Mouse (Mus musculus) cerebellum, postnatal 25 days (tissue): ENCODE measurements around the gene Cyp2j6.
A peak's percentile ranks its signal among the peaks of the same experiment; 100 is the strongest.
"Not testable (repeated sequence)": the region's sequence is repeated elsewhere in the genome, so short reads cannot be mapped to it uniquely, and the experiment has no call there.

Source experiments
- DNase-seq, 2 experiments: peaks; one replicate each; pipeline ENCODE4 v3.0.0; 2021; ENCODE audit warnings: mixed read lengths in 2 of 2

Cyp2j6 gene

DNA sequence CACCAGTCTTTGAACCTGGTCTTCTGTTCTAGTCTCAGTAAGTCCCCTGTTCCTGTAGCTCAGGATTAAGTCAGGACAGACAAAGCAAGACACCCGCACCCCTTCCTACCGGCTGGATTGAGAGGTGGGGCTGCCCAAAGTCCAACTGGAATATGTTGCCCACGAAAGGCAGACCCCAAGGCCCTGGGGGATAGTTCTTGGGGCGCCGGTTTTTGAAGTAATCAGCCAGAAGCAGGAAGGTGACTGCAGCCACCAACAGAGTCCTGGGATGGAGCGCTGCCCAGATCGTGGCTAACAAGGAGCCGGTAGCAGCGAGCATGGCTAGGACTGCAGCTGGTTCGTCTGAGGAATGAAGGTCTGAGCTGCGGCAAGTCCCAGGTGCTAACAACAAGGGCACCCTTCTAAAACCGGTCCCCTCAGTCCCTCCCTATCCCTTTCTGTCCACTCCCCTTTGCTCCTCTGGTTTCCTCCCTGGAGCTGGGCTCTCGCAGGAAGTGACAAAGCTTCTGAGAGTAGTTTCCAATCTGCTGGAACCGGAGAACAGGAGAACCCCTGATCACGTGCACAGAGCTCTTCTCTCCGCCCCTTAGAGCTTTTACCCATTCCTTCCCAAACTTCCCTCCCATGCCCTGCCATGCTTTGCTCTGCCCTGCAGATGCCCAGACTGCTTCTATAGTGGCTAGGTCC, at the start of gene Cyp2j6:
Gene Cyp2j6, minus strand, starts transcription at position 529 of the 687 bp plus-strand sequence.
- peak; percentile 24 to 47 for DNase-seq

DNA sequence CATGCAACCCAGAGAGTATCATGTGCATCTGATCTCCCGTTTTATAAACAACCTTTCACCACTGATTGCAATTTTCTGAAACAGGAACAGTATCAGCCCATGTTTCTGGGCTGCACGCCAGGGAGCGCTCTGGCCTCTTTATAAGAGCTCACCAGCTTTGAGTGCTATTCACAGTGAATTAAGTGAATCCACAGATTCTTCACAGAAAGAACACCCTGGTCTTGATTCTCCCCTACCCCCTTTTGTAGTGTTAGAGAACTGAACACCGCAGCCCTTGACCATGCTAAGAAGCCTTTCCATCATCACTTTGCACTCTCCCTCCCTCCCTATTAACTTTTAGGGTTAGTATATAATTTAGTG, 38.3 kb upstream of the Cyp2j6 start:
- DNase-seq, result peak; percentile 55 to 75

DNA sequence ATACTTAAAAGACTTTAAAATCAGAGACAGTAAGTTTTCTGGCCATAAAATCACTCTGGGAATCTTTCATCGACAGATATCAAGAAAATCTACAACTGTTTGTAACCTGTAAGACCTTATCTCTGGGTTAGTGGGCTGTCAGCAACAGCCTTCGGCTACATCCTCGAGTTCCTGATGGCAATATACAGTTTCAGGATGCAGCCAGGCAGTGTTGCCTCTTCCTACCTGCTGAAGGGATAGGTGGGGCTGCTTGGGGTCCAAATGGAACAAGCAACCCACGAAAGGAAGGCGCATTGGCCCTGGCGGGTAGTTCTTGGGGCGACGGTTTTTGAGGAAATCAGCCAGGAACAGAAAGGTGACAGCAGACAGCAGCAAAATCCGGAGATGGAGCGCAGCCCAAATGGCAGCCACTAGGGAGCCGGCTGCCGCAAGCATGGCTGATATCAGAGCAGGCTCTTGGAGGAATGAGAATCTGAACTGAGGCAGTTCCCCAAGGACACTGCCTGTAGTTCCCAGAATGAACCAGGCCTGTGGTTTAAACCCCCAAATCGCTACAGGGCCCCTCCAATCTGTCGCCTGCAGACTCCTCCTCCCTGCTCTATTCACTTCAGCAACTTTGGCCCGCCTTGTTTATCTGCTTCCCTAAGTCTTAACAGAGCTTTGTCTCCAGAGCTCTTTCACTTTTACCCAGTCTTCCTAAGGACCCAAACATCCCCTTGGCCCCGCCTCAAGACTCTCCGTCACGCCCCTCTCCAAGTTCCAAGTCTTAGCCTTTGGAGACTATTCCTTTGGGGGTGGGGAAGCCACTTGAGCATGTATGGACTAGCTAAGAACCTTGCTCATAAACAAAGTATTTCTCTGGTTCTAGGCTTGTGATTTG, 37.7 kb upstream of the Cyp2j6 start, which contains the start of gene Cyp2j9:
Gene Cyp2j9, minus strand, starts transcription at position 668 of the 880 bp plus-strand sequence.
- DNase-seq, result peak; percentile 65 to 71

DNA sequence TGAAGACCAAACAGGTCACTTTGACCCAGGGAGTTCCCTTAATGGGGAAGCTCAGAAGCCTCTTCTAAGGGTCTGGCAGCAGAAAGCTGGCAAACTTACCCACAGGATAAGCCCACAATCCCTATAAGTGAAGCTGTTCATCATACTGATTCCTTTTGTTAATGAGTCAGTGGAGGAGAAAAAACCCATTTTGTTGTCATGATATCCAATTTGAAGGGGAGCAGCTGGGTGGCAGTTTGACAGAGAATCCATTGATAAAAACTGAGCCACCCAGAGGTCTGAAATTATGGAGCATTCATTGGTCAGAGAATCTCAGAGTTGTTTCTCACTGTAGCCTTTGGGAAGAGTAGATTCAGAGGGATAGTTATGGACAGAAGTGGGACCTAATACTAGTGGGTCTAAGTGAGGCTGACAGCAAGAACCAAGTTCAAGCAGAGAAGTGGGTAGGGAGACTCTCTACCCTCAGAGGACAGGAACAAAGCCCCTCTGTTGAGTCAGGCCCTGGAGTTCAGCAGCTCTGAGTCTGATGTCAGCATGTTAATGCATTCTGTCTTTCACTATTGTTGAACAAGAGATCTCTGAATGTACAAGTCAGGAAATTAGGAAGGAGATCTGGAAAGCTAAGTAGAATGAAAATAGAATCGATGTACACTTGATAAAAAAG, 28.1 kb upstream of the Cyp2j6 start:
- DNase-seq, result no peak

DNA sequence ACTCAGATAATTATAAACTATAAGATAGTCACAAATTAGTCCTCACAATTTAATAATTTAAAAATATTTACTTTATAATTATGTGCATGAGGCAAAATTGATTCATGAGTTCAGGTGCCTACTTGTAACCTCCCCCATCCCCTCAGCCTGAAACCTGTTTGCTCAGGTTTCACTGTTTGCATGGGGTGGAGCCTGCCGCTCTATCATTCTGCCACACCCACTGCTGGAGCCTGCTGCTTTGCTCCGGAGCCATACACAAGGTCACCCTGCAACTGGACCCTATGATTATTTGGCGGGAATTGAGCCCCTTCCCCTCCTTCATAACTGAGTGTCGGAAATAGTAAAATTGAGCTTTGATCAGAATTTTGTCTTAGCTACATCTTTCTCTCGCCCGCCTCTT, 26.9 kb upstream of the Cyp2j6 start:
- DNase-seq, result not testable (repeated sequence)

DNA sequence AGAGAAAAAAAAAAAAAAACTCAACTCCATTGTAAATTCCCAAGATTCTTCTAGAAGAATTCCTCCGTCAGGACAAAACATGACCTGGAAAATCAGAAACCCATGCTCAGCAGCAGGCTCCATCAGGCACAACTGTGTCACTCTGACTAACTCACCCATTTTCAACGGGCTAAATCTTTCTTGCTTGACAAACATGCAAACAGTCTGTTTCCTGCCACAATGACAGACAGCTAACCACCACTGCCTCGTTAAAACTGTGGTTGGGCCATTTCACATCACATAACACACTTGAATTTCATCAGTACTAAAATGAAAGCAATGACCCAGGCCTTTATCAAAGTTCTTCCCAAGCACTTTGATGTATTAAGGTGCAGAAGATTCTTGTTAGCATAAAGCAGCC, 16.0 kb upstream of the Cyp2j6 start:
- no peak for DNase-seq

DNA sequence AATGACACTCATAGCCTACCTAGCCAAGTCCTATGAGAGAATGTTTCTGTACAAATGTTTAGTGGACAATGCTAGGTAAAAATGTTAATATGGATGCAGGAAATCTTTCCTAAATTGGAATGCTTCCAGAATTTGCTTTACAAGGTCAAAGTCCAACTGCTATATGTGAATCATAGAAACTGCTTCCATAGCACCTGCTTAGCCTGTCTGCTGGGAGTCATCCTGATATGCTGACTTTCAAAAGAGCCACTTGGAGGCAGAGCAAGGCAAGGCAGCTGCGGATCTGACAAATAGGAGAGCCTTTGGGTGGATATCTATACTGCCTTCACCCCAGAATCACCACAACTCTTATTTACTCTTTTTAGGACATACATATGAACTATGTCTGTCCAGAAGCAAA, 14.5 kb upstream of the Cyp2j6 start:
- no peak for DNase-seq

DNA sequence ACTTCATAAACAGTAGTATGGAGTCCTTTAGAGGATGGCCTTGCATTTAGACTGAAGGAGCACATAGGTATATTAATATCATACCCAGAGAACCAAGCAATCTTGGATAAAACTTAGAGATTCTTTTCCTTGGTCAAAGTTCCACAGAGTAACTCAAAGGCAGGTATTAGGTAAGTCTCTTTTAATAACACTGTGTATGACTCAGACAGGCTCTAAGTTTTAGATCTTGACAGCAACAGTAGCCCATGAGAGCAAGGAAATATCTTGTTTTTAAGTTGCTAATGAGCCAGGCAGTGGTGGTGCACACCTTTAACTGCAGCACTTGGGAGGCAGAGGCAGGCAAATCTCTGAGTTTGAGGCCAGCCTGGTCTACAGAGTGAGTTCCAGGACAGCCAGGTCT, 12.3 kb upstream of the Cyp2j6 start:
- DNase-seq, result no peak

DNA sequence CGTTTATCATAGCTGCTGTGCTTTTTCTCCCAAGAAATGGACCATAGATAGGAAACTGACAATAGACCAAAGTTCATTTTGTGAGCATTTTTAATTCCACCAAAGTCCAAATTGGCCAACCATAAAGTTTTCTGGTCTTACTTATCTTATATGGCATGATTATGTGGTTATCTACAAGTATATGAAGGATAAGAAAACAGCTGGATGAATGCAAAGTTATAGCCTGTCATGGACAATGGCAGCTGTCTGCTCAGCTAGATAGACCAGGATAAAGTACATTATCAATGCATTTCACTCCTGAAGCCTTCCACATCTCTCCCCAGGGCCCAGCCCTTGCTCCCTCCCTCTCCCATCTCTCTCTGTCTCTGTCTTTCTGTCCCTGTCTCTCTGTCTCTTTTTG, 7.0 kb upstream of the Cyp2j6 start:
- DNase-seq, result no peak

DNA sequence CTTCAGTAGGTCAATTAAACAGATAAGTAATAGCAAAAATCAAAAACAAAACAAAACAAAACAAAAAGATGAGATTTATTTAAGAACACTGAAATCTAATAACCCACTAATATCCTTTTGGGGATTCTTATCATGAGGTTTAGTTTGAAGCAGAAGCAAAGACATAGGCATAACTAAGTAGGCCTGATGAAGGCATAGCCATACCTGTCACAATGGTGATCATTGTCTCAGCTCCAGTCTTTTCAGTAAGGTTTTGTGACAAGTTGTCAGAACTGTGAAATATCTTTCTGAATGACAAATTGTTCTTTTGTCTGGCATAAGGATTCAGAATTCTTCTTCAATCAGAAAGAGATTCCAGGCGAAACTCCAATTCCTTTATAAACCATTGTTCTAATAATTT, 6.3 kb upstream of the Cyp2j6 start:
- no peak for DNase-seq

DNA sequence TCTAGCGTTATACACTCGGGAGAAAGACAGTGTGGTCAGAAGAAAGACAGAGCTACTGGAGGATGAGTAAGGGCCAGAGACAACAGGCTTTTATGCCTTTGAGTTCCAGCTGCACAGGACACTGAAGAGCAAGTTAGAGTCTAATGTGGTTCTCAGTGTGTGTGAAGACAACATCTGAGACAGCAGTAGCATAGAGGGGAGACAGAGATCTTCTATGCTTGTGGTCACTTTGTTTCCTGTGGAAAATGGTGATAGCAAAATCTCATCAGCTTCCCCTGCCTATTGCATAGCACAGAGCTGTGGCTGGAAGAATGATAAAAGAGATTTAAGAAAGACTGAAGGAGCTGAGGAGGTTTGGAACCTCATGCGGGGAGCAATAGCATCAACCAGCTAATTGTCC, 1.8 kb downstream of the Cyp2j6 start:
- no peak for DNase-seq

DNA sequence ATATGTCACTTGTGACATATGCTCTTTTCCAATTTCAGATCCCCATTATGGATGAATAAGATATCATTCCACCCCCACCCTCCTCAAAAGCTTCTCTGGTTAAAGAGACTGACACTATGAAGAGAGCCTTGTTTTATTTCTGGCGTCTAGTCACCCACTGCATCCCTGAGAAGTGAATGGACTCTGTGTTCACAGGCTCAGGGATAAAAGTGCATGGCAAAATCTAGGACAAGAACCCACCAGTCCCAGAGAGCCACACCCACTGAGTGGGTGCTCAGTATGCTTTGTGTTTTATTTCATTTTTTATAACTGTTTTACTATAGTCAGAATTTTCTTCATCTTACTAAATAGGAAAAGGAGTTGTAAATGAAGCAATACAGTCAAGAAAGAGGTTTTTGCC, 7.5 kb downstream of the Cyp2j6 start:
- DNase-seq, result no peak

DNA sequence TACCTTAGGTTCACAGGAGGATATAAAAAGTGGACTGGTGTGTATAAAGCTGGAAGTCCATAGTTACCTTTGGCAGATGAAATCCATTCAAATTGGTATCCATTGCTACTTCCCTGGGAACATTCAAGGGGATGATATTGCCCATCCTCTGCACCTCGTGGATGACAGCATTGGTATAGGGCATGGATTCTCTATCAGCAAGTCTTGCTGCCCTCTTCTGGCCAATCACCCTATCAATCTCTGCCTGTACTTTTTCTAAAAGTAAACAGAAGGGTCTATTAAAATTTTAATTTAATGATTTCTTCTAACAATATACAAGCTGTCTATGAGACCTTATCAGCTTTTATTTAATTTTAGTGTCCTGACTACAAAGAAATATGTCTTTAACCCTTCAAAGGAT, 27.7 kb downstream of the Cyp2j6 start:
- DNase-seq, result peak in 1 of 2 experiments; percentile 14

DNA sequence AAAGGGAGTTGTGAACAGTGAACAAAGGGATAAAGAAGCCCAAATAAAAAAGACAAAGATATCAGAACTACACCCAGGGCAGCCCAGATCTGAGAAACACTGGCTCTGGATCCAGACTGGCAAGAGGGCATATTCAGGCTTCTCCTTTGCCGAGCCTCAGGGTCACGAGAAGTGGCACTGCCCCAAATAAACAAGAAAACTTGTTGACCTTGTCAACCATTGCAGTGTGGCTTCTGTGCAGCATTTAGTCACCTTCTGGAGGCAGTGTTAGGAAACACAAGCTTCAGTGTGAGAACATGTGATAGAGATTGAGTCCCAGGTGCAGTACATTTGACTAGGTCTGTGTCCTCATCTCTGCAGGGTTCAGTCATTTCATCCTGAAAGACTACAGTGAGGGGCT, 31.2 kb downstream of the Cyp2j6 start:
- no peak for DNase-seq

DNA sequence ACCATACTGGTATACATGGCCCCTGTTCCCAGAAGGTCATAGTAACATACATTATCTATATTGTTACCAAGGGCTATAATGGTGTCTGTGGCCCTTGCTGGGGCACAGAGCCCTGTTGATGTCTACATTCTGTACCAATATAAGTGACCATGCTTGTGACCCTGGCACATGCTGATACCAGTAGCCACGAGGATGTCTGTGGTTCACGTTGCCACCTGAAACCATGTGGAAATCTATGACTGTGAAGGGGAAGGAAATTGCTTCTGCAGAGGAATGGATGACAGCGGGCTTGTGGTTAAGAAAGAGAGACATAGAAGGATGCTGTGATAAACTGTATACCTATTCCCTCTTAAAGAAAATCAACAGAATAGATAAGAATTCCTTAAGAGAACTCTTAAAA, 43.4 kb downstream of the Cyp2j6 start:
- no peak for DNase-seq

DNA sequence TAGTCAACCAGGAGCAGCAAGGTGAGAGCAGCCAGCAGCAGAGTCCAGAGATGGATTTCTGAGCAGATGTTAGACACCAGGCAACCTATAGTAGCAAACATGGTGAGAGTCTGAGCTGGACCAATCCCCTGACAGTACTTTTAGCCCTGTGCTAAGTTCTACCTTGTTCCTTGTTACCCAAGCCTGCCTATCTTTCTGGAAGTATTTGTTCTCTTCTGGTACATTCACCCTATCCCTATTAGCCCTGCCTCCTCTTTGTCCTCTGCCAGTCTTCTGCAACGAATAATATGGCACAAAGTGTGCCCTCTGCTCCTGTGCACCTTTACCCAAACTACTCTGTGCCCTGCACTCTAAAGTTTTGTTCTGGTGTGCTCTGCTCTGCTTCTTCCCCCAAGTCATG, 46.2 kb downstream of the Cyp2j6 start, which contains the start of gene Cyp2j8:
Gene Cyp2j8, minus strand, starts transcription at position 101 of the 400 bp plus-strand sequence.
- no peak for DNase-seq
